Mouse (Mus musculus) fibroblast of lung, adult 2 months (primary cell): ENCODE results near the gene Shox2.

Experiments used
- DNase-seq: peaks from one replicate; pipeline ENCODE4 v3.0.0-alpha.2; 2011; ENCODE audit warnings: low read depth

The Shox2 gene

GRCm38 (mm10) chr3:66981706-66982105 lies at the start of gene Shox2:
TSS of gene Shox2 (minus strand) at chr3:66981771.
- no peak for DNase-seq

DNA sequence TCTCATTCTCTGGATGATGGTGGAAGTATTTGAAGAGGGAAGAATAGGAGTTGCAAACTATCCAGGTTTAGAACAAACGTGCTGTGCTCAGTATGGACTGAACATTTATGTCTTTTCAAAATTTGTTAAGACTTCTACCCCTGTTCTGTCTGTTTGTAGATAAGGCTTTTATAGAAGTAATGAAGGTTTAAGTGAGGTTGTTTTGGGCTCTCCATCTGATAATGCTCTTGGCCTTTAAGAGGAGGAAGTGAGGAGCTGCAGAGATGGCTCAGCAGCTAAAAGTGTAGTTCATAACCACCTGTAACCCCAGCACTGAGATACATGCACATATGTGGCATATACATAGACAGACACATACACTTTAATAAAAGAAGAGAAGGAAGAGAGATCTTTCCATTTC lies 15.2 kb upstream of the Shox2 start:
- no peak for DNase-seq

GRCm38 (mm10) chr3:66986287-66986560 lies 4.7 kb upstream of the Shox2 start:
- no peak for DNase-seq

DNA sequence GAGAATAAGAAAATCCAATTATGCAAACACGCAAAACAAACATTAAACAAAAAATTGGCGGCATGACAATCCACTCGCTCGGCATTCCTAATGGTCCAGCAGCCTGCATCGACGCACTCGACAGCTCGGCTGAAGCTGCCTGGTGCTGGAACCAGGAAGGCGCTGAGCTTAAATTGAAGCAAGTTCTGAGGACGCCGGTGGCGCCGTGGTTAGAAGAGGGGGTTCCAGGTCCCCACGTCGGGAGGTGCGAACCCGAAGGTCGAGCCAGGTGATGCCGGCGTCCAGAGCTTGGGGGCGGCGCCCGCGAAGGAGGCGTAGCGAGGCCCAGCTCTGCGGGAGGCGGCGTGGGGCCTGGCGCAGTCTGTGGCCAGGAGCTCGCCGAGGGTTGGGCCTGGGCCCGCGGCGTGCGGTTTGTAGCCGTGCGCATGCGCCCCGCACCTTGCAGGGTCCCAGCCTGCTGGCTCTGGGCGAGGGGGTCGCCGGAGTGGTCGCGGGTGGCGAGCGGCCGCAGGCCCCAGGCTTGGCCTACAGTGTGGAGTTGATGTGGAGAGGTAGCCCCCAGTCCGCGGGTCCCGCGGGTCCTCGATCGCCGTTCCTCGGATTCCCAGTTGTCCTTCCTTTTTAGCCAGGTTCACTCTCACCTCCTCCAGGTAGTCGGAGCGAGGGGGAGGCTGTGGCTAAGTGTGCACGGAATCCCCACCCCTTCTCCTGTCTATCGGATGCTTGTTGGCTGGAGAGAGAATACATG lies 4.1 kb upstream of the Shox2 start:
- peak; percentile 40 for DNase-seq

DNA sequence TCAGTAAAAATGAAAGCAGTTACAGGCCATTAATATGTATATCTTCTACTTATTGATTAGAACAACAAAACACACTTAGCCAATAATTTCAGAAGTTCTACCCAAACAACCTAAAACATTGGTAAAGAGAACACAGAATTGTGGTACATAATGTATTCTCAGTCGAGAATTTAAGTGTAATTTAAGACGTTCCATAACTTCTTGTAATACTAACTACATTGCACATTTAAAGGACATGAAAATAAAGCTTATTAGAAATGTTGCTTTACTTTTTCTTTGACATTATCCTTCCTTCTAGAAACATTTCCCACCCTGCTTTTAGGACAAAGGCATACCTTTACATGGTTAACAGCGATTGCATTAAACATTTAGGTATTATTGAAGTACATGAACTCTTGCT lies 1.9 kb upstream of the Shox2 start:
- no peak for DNase-seq

DNA sequence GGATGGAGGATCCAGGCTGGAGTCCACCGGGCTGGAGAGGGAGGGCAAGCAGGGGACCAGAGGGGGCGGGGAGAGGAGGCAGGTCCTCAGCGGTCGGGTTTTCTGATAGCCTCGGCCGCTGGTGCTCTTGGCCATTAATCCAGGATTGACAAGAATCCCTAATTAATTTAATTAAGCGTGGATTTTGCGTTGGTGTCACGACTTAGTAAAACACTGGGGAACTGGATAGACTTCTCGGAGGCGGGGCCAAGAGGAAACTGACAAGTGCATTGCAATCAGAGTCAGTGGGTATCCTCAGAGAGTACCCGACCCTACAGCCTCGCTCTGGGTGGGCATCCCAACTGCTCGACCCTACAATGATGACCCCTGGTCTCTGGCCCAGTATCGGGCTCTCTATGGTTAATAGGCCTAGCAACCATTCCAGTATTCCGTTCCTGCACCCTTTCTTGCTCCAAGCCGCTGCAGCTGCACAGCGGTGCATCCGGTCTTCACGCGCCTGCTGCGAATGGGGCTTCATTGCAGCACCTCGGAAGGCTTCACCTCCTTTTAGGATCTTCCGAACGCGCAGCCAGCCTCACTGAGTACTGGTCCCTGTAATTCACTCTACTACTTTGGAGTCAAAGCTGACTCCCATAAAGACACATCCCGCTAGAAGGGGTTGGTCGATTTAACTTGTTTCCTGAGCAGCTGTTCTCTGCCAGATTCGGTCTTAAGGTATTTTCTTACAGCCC lies 775 bp upstream of the Shox2 start:
- no peak for DNase-seq

- DNase-seq, result no peak
These were observed 390 bp downstream of the Shox2 start, which contains the start of gene Rsrc1 for GRCm38 (mm10) chr3:66981101-66981661. TSS of gene Rsrc1 (plus strand) at chr3:66981390.

DNA sequence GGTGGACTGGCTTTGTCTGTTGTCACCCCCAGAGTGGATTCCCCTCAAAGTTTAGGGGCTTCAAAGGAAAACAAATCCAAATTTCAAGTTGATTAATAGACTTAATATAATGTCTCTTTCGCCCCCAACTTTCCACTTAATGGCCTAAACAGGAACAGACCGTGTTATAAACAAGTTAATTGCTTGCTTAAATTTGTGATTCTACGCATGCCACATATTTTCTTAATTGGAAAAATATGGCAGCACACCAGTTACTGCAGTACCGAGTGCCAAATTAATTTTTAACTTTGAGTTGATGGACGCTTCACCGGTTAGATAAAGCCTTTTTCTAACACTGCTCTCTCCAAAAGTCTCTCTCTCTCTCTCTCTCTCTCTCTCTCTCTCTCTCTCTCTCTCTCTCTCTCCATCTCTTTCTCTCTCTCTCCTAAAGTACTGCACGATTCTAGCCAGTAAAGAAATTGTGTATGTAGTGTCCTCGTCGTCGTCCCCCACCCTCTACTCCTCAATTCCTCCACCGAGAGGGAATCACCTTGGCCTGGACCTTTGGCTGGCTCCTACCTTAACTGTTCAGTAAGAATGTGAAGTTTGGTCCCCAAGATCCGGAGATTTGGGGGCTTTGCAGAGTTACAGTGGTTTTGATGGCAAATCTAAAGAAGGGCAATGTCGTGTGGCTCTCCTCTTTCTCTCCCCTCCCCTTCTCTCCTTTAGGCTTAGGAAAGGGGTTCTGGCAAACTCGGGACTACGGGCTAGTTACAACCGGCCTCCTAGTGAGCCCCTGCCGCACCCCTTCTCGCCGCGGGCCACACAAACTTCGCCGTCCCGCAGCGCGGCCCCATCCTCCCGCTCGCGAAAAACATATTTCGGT lies 1.2 kb downstream of the Shox2 start:
- no peak for DNase-seq

DNA sequence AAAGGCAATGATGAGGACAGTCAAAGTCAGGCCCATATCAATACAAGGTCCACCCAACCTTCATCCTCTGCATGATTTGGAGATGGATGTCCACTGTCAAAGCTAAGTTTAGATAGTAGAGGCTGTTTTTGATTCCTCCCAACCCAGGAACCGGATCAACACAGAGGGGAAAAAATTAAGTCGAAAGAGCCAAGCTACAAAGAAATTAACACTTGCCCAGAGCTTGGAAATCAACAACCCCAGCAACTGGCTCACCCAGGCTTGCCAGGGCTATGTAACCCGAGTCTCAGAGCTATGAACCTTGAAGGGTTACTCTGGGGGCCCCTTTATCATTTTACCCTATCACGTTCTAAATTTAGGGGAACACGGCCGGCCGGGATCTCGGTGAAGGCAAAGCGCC lies 2.1 kb downstream of the Shox2 start:
- no peak for DNase-seq

GRCm38 (mm10) chr3:66978457-66979381 lies 2.9 kb downstream of the Shox2 start:
- no peak for DNase-seq

- no peak for DNase-seq
These were observed 3.6 kb downstream of the Shox2 start for GRCm38 (mm10) chr3:66977811-66978456.

- DNase-seq, result no peak
These were observed 4.5 kb downstream of the Shox2 start for GRCm38 (mm10) chr3:66976889-66977615.

- no peak for DNase-seq
These were observed 7.1 kb downstream of the Shox2 start for GRCm38 (mm10) chr3:66974501-66974900.

DNA sequence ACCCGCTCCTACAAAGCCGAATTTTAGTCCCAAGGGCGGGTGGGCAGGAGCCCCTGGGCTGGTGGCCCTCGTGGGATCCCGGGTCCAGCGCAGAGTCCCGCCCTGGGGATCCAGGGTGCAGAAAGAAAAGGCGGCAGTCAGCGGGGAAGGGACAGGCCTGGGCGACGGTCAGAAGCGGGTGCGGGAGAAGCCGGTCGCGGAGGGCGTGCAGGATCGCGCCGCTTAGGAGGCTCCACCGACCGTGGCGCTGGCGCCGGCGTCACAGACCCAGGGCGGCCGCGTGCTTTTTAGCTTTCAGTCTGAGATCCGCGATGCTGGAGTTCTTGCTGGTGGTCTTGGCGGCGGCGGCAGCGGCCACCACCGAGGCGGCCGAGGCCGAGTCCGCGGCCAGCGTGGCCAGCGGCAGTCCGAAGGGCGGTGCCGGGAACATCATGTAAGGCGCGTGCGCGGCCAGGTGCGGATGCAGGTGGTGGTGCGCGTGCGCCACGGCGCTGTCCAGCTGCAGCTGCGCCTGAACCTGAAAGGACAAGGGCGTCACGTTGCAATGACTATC lies 8.1 kb downstream of the Shox2 start:
- DNase-seq, result no peak

GRCm38 (mm10) chr3:66972191-66972950 lies 9.2 kb downstream of the Shox2 start:
- DNase-seq, result no peak

- DNase-seq, result no peak
These were observed 10.8 kb downstream of the Shox2 start for GRCm38 (mm10) chr3:66970661-66971331.

DNA sequence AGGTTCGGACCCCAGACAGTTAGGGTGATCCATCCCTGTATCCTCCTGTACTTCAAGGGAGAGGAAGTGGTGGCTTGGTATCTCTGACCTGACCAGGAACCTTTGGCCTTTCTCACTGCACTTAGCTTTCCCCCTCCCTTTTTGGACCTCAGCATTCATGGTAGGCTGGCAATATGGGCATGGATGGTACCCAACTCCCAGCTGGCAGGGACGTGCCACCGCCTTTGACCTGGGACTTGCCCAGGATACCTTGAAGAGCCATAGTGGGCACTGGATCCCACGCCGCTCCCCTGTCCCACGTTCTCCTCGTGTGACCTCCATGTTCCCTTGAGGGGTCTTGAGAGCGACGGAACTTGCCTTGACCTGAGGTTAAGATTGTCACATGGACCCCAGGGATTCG lies 11.3 kb downstream of the Shox2 start:
- DNase-seq, result no peak

DNA sequence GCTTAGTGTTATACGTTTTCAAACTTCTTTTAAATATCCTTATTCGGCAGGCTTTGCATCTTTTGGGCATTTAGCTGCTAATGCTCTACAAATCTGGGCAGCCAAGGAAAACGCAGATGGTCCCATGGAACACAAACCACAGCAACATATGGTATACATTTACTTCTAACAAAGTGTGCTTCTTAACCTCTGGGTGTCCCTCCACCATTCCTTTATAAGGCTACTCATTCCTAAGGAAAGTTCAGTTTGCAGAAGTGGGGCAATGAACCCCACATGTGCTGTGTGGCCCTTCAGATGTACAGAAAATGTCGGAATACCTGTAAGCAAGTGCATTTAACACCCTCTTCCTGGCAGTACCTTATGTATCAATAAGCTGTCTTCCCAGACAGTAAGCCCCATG lies 14.1 kb downstream of the Shox2 start:
- no peak for DNase-seq

DNA sequence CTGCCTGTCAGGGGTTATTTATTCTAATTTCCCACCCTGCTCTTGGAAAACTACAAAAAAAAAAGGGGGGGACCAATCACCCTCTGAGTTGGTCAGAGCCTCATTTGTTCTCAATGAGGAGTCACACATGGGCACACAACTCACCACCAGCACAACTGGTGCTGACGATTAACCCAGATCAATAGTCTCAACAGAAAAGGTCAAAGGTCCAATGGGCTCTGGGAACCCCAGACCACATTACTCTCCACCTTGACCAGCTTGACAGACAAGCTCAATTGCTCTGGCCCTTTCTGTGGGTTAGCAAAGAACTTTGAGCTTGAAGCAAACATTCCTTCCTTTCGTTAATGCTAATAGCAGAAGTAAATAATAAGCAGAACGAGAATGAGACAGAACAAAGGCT lies 16.7 kb downstream of the Shox2 start:
- no peak for DNase-seq
